Mouse (Mus musculus): ENCODE results near the gene Abcc10.

DNA sequence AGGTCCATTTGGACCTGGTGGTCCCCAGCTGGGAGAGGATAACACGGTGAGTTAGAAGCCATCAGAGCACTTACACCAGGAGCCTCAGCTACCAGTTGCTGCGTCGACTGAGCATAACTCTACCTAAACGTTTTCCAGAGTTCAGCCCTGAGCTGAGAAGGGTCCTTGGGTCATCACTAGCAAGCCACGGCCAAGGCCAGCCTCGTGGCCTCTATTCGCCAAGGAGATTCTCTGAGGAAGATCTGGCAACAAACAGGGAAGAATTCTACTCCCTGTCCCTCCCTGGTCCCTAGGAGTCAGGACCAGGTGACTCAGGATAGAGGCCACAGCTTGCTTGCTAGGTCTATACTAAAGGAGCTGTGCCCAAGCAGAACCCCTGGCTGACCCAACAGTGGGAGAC lies 60.6 kb downstream of the Abcc10 start:
- TF ChIP-seq CTCF (IDR thresholded peaks at IDR 0.05; ENCODE audit: low read depth) (no peak), EP300 (IDR thresholded peaks at IDR 0.05; ENCODE audit: low read depth) (no peak)

Measured in liver, embryonic 14.5 days (tissue).